Mouse (Mus musculus) embryo, embryonic 9.5 days (tissue): ENCODE results near the gene Oxnad1.
A peak's percentile ranks its signal among the peaks of the same experiment; 100 is the strongest.
"Not testable (repeated sequence)": the region's sequence is repeated elsewhere in the genome, so short reads cannot be mapped to it uniquely, and the experiment has no call there.

ENCODE experiments used
- DNase-seq: peaks from one replicate; pipeline ENCODE4 v3.0.0-alpha.2; 2017; ENCODE audit errors: extremely low spot score

Gene Oxnad1

GRCm38 (mm10) chr14:32087584-32088248 is 2.5 kb downstream of the Oxnad1 start:
- DNase-seq, result not testable (repeated sequence)

- DNase-seq, result peak; percentile 10
Measured at GRCm38 (mm10) chr14:32091124-32091523, 6.0 kb downstream of the Oxnad1 start.

- DNase-seq, result no peak
Measured at GRCm38 (mm10) chr14:32091704-32092103, 6.5 kb downstream of the Oxnad1 start.

GRCm38 (mm10) chr14:32093018-32093417 is 7.8 kb downstream of the Oxnad1 start:
- DNase-seq, result no peak

GRCm38 (mm10) chr14:32093500-32094117 is 8.4 kb downstream of the Oxnad1 start:
- no peak for DNase-seq

- no peak for DNase-seq
Measured at GRCm38 (mm10) chr14:32095646-32096045, 10.5 kb downstream of the Oxnad1 start.

- no peak for DNase-seq
Measured at GRCm38 (mm10) chr14:32096740-32097139, 11.6 kb downstream of the Oxnad1 start.

- no peak for DNase-seq
Measured at GRCm38 (mm10) chr14:32097691-32098090, 12.5 kb downstream of the Oxnad1 start.

GRCm38 (mm10) chr14:32098951-32099350 is 13.8 kb downstream of the Oxnad1 start:
- DNase-seq, result no peak

GRCm38 (mm10) chr14:32103556-32103955 is 18.4 kb downstream of the Oxnad1 start:
- DNase-seq, result no peak

GRCm38 (mm10) chr14:32105663-32106062 is 20.5 kb downstream of the Oxnad1 start:
- no peak for DNase-seq

GRCm38 (mm10) chr14:32106911-32107310 is 21.7 kb downstream of the Oxnad1 start:
- no peak for DNase-seq

GRCm38 (mm10) chr14:32112124-32112523 is 26.9 kb downstream of the Oxnad1 start:
- DNase-seq, result not testable (repeated sequence)

GRCm38 (mm10) chr14:32120940-32121919 is 36.1 kb downstream of the Oxnad1 start:
- no peak for DNase-seq

- peak; percentile 24 for DNase-seq
Measured at GRCm38 (mm10) chr14:32121920-32122315, 36.7 kb downstream of the Oxnad1 start.

- DNase-seq, result no peak
Measured at GRCm38 (mm10) chr14:32124261-32124660, 39.1 kb downstream of the Oxnad1 start.

GRCm38 (mm10) chr14:32125256-32125655 is 40.1 kb downstream of the Oxnad1 start:
- DNase-seq, result not testable (repeated sequence)

- DNase-seq, result no peak
Measured at GRCm38 (mm10) chr14:32128409-32128808, 43.2 kb downstream of the Oxnad1 start.

GRCm38 (mm10) chr14:32131836-32132235 is 46.7 kb downstream of the Oxnad1 start:
- DNase-seq, result no peak

- no peak for DNase-seq
Measured at GRCm38 (mm10) chr14:32134293-32134692, 49.1 kb downstream of the Oxnad1 start.

GRCm38 (mm10) chr14:32136467-32136866 is 51.3 kb downstream of the Oxnad1 start:
- not testable (repeated sequence) for DNase-seq

- DNase-seq, result no peak
Measured at GRCm38 (mm10) chr14:32140359-32140965, 55.3 kb downstream of the Oxnad1 start.
